Mouse (Mus musculus) monocyte, adult 5-6 weeks (primary cell): ENCODE measurements around the gene Ypel2. TPM values are rescaled to one million over a fixed set of nuclear protein-coding genes. Genes with fewer than 3 reads are reported as not detected.

Experiments used
- ATAC-seq: fragments of 153-309, 156-312 bp; replicated peaks from 2 replicates; pipeline ENCODE4 v1.8.0; 2017; ENCODE audit warnings: mild to moderate bottlenecking; ENCODE audit not compliant: low TSS enrichment, insufficient number of reproducible peaks, severe bottlenecking, poor library complexity, low FRiP score
- total RNA-seq: library from RNA; stranded (forward); fragments of 200-1000, 200-491, 200-594 nt; gene quantifications from 3 replicates; pipeline ENCODE4 v1.2.3, GENCODE M21; 2017

Gene Ypel2
- total RNA-seq, 1 experiment from 2014 or later: 6.5 TPM

GRCm38 (mm10) chr11:87001217-87001616 lies 7.7 kb upstream of the Ypel2 start:
- no peak for ATAC-seq

- no peak for ATAC-seq
Measured at GRCm38 (mm10) chr11:86996266-86996665, 2.8 kb upstream of the Ypel2 start.

- ATAC-seq: peak; percentile 68
Measured at GRCm38 (mm10) chr11:86995625-86996221, 2.2 kb upstream of the Ypel2 start.

GRCm38 (mm10) chr11:86994791-86995624 lies 1.5 kb upstream of the Ypel2 start:
- ATAC-seq: no peak

GRCm38 (mm10) chr11:86994330-86994729 lies 823 bp upstream of the Ypel2 start:
- no peak for ATAC-seq

- ATAC-seq: no peak
Measured at GRCm38 (mm10) chr11:86992461-86992988, 982 bp downstream of the Ypel2 start.

GRCm38 (mm10) chr11:86991241-86991640 lies 2.3 kb downstream of the Ypel2 start:
- no peak for ATAC-seq

- no peak for ATAC-seq
Measured at GRCm38 (mm10) chr11:86990309-86990708, 3.2 kb downstream of the Ypel2 start.

- no peak for ATAC-seq
Measured at GRCm38 (mm10) chr11:86984990-86985389, 8.5 kb downstream of the Ypel2 start.

GRCm38 (mm10) chr11:86983056-86983455 lies 10.5 kb downstream of the Ypel2 start:
- ATAC-seq: no peak

GRCm38 (mm10) chr11:86981229-86981791 lies 12.2 kb downstream of the Ypel2 start:
- no peak for ATAC-seq

GRCm38 (mm10) chr11:86980526-86980925 lies 13.0 kb downstream of the Ypel2 start:
- ATAC-seq: no peak

- ATAC-seq: no peak
Measured at GRCm38 (mm10) chr11:86979799-86980198, 13.7 kb downstream of the Ypel2 start.

- no peak for ATAC-seq
Measured at GRCm38 (mm10) chr11:86977242-86977641, 16.3 kb downstream of the Ypel2 start.

- no peak for ATAC-seq
Measured at GRCm38 (mm10) chr11:86974401-86974800, 19.1 kb downstream of the Ypel2 start.

- no peak for ATAC-seq
Measured at GRCm38 (mm10) chr11:86973255-86973654, 20.3 kb downstream of the Ypel2 start.

GRCm38 (mm10) chr11:86971057-86971753 lies 22.3 kb downstream of the Ypel2 start:
- no peak for ATAC-seq

GRCm38 (mm10) chr11:86969041-86969821 lies 24.3 kb downstream of the Ypel2 start:
- no peak for ATAC-seq
